Mouse (Mus musculus) CD4-positive, CD25-positive, alpha-beta regulatory T cell, adult 2 months (primary cell): ENCODE measurements around the gene Serpinh1.

Source experiments
- DNase-seq: peaks from one replicate; pipeline ENCODE4 v3.0.0-alpha.2; 2012; ENCODE audit warnings: low read depth, low spot score

The Serpinh1 gene

GRCm38 (mm10) chr7:99352526-99353400 lies at the start of gene Serpinh1:
Gene Serpinh1 (minus strand): TSS chr7:99353239.
- DNase-seq, result no peak

- no peak for DNase-seq
These were observed 49.4 kb upstream of the Serpinh1 start for GRCm38 (mm10) chr7:99402477-99402876.

- DNase-seq, result peak; percentile 50
These were observed 48.3 kb upstream of the Serpinh1 start for GRCm38 (mm10) chr7:99401373-99401772.

- no peak for DNase-seq
These were observed 44.1 kb upstream of the Serpinh1 start for GRCm38 (mm10) chr7:99396994-99397659.

GRCm38 (mm10) chr7:99395908-99396616 lies 43.0 kb upstream of the Serpinh1 start:
- no peak for DNase-seq

- no peak for DNase-seq
These were observed 42.3 kb upstream of the Serpinh1 start for GRCm38 (mm10) chr7:99395385-99395784.

GRCm38 (mm10) chr7:99393711-99394325 lies 40.8 kb upstream of the Serpinh1 start:
- DNase-seq, result peak; percentile 28

GRCm38 (mm10) chr7:99392696-99393095 lies 39.7 kb upstream of the Serpinh1 start:
- no peak for DNase-seq

GRCm38 (mm10) chr7:99390559-99390958 lies 37.5 kb upstream of the Serpinh1 start:
- DNase-seq, result no peak

GRCm38 (mm10) chr7:99387356-99387755 lies 34.3 kb upstream of the Serpinh1 start:
- DNase-seq, result no peak

- DNase-seq, result no peak
These were observed 33.8 kb upstream of the Serpinh1 start for GRCm38 (mm10) chr7:99386811-99387210.

GRCm38 (mm10) chr7:99386030-99386429 lies 33.0 kb upstream of the Serpinh1 start:
- DNase-seq, result no peak

- DNase-seq, result no peak
These were observed 31.1 kb upstream of the Serpinh1 start for GRCm38 (mm10) chr7:99384101-99384611.

GRCm38 (mm10) chr7:99383246-99383645 lies 30.2 kb upstream of the Serpinh1 start:
- DNase-seq, result no peak

- peak; percentile 39 for DNase-seq
These were observed 29.3 kb upstream of the Serpinh1 start for GRCm38 (mm10) chr7:99382088-99383000.

GRCm38 (mm10) chr7:99381214-99382087 lies 28.4 kb upstream of the Serpinh1 start, which contains the start of gene Gdpd5:
Gene Gdpd5 (plus strand): TSS chr7:99381414.
- peak; percentile 99 for DNase-seq

- peak; percentile 55 for DNase-seq
These were observed 27.6 kb upstream of the Serpinh1 start for GRCm38 (mm10) chr7:99380491-99381213.

GRCm38 (mm10) chr7:99378870-99379269 lies 25.8 kb upstream of the Serpinh1 start:
- DNase-seq, result no peak

GRCm38 (mm10) chr7:99375455-99375854 lies 22.4 kb upstream of the Serpinh1 start:
- peak; percentile 89 for DNase-seq
